Mouse (Mus musculus) neural tube, embryonic 15.5 days (tissue): Measurements from ENCODE around the gene Ptpn21. TPM values are rescaled to one million over a fixed set of nuclear protein-coding genes. Genes with fewer than 3 reads are reported as not detected.

Experiments
- ATAC-seq: fragments of 200-750 bp; cut with Nextera tagmentation; 2 replicates; pipeline ENCODE4 v1.8.0; 2017; ENCODE audit warnings: mild to moderate bottlenecking, moderate TSS enrichment, moderate library complexity; ENCODE audit not compliant: low FRiP score
- H3K27ac ChIP-seq: fragments of 300-500 bp; sonication (generic); replicated peaks from 2 replicates; pipeline ENCODE4 v1.5.1; 2015; ENCODE audit warnings: mild to moderate bottlenecking, inconsistent platforms
- H3K27me3 ChIP-seq: fragments of 300-500 bp; sonication (generic); replicated peaks from 2 replicates; pipeline ENCODE4 v1.6.1; 2015; ENCODE audit warnings: inconsistent platforms
- H3K36me3 ChIP-seq: fragments of 300-500 bp; sonication (generic); 2 replicates; pipeline ENCODE4 v1.6.1; 2015; ENCODE audit warnings: inconsistent platforms
- H3K4me1 ChIP-seq: fragments of 300-500 bp; sonication (generic); 2 replicates; pipeline ENCODE4 v1.6.1; 2015; ENCODE audit warnings: inconsistent platforms
- H3K4me2 ChIP-seq: fragments of 300-500 bp; sonication (generic); 2 replicates; pipeline ENCODE4 v1.6.1; 2015; ENCODE audit warnings: inconsistent platforms, mild to moderate bottlenecking, moderate library complexity
- H3K4me3 ChIP-seq: fragments of 300-500 bp; sonication (generic); replicated peaks from 2 replicates; pipeline ENCODE4 v1.5.1; 2015; ENCODE audit warnings: mild to moderate bottlenecking, inconsistent platforms
- H3K9ac ChIP-seq: fragments of 300-500 bp; sonication (generic); replicated peaks from 2 replicates; pipeline ENCODE4 v1.6.1; 2015; ENCODE audit warnings: mild to moderate bottlenecking, inconsistent platforms
- H3K9me3 ChIP-seq: fragments of 300-500 bp; sonication (generic); replicated peaks from 2 replicates; pipeline ENCODE4 v1.6.1; 2016; ENCODE audit warnings: inconsistent platforms
- WGBS: fragments of 180-500 bp; shearing (Covaris S2); methylation state at CpG from one replicate; pipeline ENCODE4 v1.1.7; 2015; ENCODE audit warnings: mixed read lengths; 5-methylcytosine and 5-hydroxymethylcytosine counted together
- polyA plus RNA-seq: library from polyadenylated mRNA; unstranded; fragments of >200 nt; fragmentation: Nextera tagmentation; extraction: Ambion mirVana; gene quantifications from 2 replicates; pipeline ENCODE4 v1.2.1, GENCODE M21; 2015

The Ptpn21 gene
- polyA plus RNA-seq, 1 experiment from 2014 or later, result 3.4 TPM

DNA sequence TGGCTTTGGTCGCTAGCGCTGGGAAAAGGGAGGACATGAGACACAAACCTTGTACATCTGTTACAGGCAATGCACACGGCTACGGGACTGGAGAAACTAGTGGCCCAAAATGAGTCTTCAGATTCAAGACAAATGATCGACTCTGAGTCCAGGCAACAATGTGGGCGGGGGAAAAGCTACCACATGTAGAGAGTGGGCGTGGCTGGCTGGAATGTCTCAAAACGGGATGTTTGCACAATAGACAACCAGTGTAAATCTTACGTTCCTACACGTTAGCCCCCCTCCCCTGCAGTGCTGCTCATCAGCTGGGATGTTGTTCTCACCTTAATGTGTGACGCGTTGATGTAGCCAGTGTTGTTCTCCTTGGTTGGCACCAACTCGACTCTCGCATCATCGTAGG lies 55.0 kb downstream of the Ptpn21 start:
- Histone ChIP-seq H3K27ac (no peak overlapping the region), H3K4me1 (no peaks in the 10 kb centered on the region), H3K9ac (no peak overlapping the region), H3K36me3 (peaks cover 9% of the 10 kb centered on the region; the same call in 1 of the 2 replicates), H3K27me3 (no peaks in the 10 kb centered on the region), H3K4me2 (no peak overlapping the region), H3K4me3 (no peak overlapping the region), H3K9me3 (no peaks in the 10 kb centered on the region)
- WGBS, result 78% methylated on average over 15 of the region's 15 CpGs
- ATAC-seq, result no peak

GRCm38 (mm10) chr12:98679906-98680305 lies 57.3 kb downstream of the Ptpn21 start:
- Histone ChIP-seq H3K9me3 (no peaks in the 10 kb centered on the region), H3K36me3 (peaks cover 9% of the 10 kb centered on the region; the same call in 1 of the 2 replicates), H3K4me1 (0 out of 2 replicates have a peak, but pooled peaks cover under 1% of the 10 kb centered on the region), H3K27me3 (no peaks in the 10 kb centered on the region), H3K27ac (no peak overlapping the region), H3K9ac (no peak overlapping the region), H3K4me2 (no peak overlapping the region), H3K4me3 (no peak overlapping the region)
- ATAC-seq, result no peak
- WGBS, result 71% methylated on average over 15 of the region's 15 CpGs

GRCm38 (mm10) chr12:98677336-98677735 lies 59.9 kb downstream of the Ptpn21 start:
- H3K27me3 ChIP-seq, result no peaks in the 10 kb centered on the region
- 40% methylated on average over 14 of the region's 14 CpGs for WGBS
- no peak overlapping the region for H3K4me3 ChIP-seq
- no peak overlapping the region for H3K27ac ChIP-seq
- no peaks in the 10 kb centered on the region for H3K9me3 ChIP-seq
- ATAC-seq, result no peak
- H3K4me2 ChIP-seq, result no peak overlapping the region
- H3K4me1 ChIP-seq, result 0 out of 2 replicates have a peak, but pooled peaks cover 4% of the 10 kb centered on the region
- peaks cover 8% of the 10 kb centered on the region; the same call in 1 of the 2 replicates for H3K36me3 ChIP-seq
- H3K9ac ChIP-seq, result no peak overlapping the region

GRCm38 (mm10) chr12:98676861-98677260 lies 60.3 kb downstream of the Ptpn21 start:
- no peak overlapping the region for H3K9ac ChIP-seq
- WGBS, result 94% methylated on average over 6 of the region's 6 CpGs
- H3K4me2 ChIP-seq, result no peak overlapping the region
- H3K9me3 ChIP-seq, result no peaks in the 10 kb centered on the region
- ATAC-seq, result no peak
- 0 out of 2 replicates have a peak, but pooled peaks cover 4% of the 10 kb centered on the region for H3K4me1 ChIP-seq
- 0 out of 2 replicates have a peak, but pooled peaks cover 4% of the 10 kb centered on the region for H3K36me3 ChIP-seq
- H3K27ac ChIP-seq, result no peak overlapping the region
- no peaks in the 10 kb centered on the region for H3K27me3 ChIP-seq
- no peak overlapping the region for H3K4me3 ChIP-seq

DNA sequence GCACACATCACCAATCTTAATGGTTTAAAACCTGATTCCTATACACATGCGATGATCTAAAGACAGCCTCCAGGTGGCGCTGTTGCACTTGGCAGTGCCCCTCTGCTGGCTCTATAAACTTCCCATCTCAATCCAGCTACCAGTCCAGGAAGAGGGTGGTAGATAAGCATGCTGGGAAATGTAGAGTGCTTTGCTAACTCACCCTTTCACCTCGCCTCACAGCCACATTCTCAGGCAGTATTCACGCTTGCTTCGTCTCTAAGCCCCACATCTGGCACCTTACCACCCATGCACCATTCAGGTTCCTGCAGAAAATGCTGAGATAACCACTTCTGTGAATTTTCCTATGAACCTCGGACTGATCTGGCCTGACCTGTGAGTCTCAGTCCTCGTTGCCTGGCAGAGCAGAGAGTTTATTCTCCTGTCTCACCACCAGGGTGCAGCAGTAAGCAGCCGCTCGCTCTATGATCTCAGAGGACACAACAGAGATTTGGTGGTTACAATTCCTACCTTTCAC lies 62.5 kb downstream of the Ptpn21 start:
- Histone ChIP-seq H3K36me3 (0 out of 2 replicates have a peak, but pooled peaks cover 13% of the 10 kb centered on the region), H3K9ac (no peak overlapping the region), H3K27ac (peak overlapping the region; percentile 74), H3K27me3 (no peaks in the 10 kb centered on the region), H3K4me1 (0 out of 2 replicates have a peak, but pooled peaks cover 4% of the 10 kb centered on the region), H3K9me3 (no peaks in the 10 kb centered on the region), H3K4me2 (peak overlapping the region; percentile 54), H3K4me3 (peak overlapping the region; percentile 25)
- ATAC-seq, result peak; percentile 84
- 11% methylated on average over 9 of the region's 9 CpGs for WGBS

DNA sequence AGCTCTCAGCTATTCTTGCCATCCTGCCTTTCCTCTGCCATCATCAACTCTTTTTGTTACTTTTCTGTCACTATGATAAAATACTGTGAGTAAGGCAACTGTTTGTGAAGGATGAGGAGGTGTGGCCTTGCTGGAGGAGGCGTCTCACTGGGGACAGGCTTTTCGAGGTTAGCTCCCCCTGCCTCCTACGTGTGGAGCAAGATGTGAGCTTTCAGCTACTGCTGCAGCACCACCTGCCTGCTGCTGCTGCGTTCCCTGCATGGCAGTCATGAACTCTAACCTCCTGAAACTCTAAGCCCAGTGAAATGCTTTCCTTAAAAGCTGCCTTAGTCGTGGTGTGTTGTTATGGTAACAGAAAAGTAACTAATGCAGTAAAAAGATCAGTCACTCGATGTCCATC lies 63.3 kb downstream of the Ptpn21 start:
- Histone ChIP-seq H3K4me1 (0 out of 2 replicates have a peak, but pooled peaks cover 4% of the 10 kb centered on the region), H3K4me2 (no peak overlapping the region), H3K36me3 (peaks cover 12% of the 10 kb centered on the region; the same call in 1 of the 2 replicates), H3K9ac (no peak overlapping the region), H3K27ac (no peak overlapping the region), H3K4me3 (no peak overlapping the region), H3K9me3 (no peaks in the 10 kb centered on the region), H3K27me3 (no peaks in the 10 kb centered on the region)
- no peak for ATAC-seq
- 63% methylated on average over 6 of the region's 6 CpGs for WGBS

DNA sequence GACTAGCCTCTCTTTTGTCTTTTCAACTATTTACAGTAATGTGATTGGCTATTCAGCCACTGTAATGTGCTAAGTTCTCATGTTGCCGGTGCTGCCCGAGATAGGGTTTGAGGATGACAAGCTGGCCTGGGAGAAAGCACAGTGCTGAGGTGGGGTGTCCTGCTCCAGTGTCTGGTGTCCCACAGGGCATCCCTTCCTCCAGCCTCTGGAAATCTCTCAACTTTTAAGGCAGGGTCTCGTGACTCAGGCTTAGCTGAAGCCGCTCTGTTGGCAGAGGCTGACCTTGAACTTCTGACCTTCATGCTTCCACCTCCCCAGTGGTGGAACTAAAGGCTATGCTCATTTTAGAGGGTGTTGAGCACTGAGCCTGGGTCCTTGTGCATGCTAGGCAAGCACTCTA lies 66.8 kb downstream of the Ptpn21 start:
- no peaks in the 10 kb centered on the region for H3K27me3 ChIP-seq
- no peak overlapping the region for H3K4me3 ChIP-seq
- no peaks in the 10 kb centered on the region for H3K9me3 ChIP-seq
- no peak for ATAC-seq
- no peak overlapping the region for H3K27ac ChIP-seq
- H3K4me2 ChIP-seq, result no peak overlapping the region
- WGBS, result 91% methylated on average over 4 of the region's 4 CpGs
- no peak overlapping the region for H3K9ac ChIP-seq
- peaks cover 12% of the 10 kb centered on the region; the same call in 1 of the 2 replicates for H3K36me3 ChIP-seq
- H3K4me1 ChIP-seq, result 0 out of 2 replicates have a peak, but pooled peaks cover 4% of the 10 kb centered on the region

DNA sequence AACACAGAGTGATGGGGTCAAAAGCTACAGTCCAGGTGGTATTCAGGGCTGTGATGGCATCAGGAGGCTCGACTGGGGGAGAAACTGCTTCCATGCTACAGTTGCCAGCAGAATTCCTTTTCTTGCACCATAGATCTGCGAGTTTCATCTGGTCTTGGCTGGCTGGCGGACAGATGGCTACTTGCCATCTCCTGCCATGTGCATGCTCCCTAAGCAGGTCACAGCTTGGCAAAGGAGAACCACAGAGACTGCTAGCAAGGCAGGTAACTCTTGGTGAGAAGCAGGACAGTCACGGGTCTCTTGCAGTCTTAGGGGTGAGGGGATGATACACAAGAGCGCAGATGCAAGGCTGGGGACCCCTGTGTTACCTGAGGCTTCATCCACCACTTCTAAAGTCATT lies 67.3 kb downstream of the Ptpn21 start:
- H3K4me1 ChIP-seq, result 0 out of 2 replicates have a peak, but pooled peaks cover 3% of the 10 kb centered on the region
- no peak overlapping the region for H3K9ac ChIP-seq
- H3K27me3 ChIP-seq, result no peaks in the 10 kb centered on the region
- no peak for ATAC-seq
- H3K27ac ChIP-seq, result no peak overlapping the region
- no peak overlapping the region for H3K4me2 ChIP-seq
- no peak overlapping the region for H3K4me3 ChIP-seq
- WGBS, result 82% methylated on average over 5 of the region's 5 CpGs
- peaks cover 13% of the 10 kb centered on the region for H3K36me3 ChIP-seq
- H3K9me3 ChIP-seq, result no peaks in the 10 kb centered on the region

GRCm38 (mm10) chr12:98669086-98669485 lies 68.1 kb downstream of the Ptpn21 start:
- H3K4me2 ChIP-seq, result no peak overlapping the region
- no peaks in the 10 kb centered on the region for H3K9me3 ChIP-seq
- no peak overlapping the region for H3K4me3 ChIP-seq
- no peak overlapping the region for H3K27ac ChIP-seq
- no peaks in the 10 kb centered on the region for H3K27me3 ChIP-seq
- no peaks in the 10 kb centered on the region for H3K4me1 ChIP-seq
- no peak for ATAC-seq
- no peak overlapping the region for H3K9ac ChIP-seq
- 93% methylated on average over 10 of the region's 10 CpGs for WGBS
- peaks cover 17% of the 10 kb centered on the region for H3K36me3 ChIP-seq

- H3K9me3 ChIP-seq, result no peaks in the 10 kb centered on the region
- H3K9ac ChIP-seq, result no peak overlapping the region
- H3K4me1 ChIP-seq, result no peaks in the 10 kb centered on the region
- H3K4me3 ChIP-seq, result no peak overlapping the region
- H3K4me2 ChIP-seq, result no peak overlapping the region
- H3K27me3 ChIP-seq, result no peaks in the 10 kb centered on the region
- WGBS, result 76% methylated on average over 10 of the region's 10 CpGs
- peaks cover 19% of the 10 kb centered on the region for H3K36me3 ChIP-seq
- ATAC-seq, result no peak
- H3K27ac ChIP-seq, result no peak overlapping the region
These were observed 68.9 kb downstream of the Ptpn21 start for GRCm38 (mm10) chr12:98668132-98668814.

DNA sequence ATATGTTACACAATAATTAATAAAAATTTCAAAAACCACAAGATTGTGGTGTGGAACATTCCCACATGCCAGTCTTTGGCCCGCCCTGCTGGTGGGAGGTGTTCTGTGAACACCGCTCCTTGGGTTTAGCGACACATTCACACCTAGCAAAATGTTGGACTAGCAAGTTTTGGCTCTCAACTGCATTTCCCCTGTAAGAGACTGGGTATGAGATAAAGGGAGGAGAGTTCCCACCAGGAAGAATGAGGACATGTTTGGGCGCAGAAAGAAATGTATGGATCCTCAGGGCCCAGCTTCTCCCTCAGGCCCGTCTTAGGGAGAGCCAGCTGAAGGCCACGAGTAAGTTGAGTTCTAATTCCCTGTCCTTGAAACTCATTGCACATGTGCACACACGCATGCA lies 74.6 kb downstream of the Ptpn21 start:
- Histone ChIP-seq H3K27ac (no peak overlapping the region), H3K36me3 (peaks cover 38% of the 10 kb centered on the region), H3K4me3 (no peak overlapping the region), H3K4me2 (no peak overlapping the region), H3K9ac (no peak overlapping the region), H3K4me1 (no peaks in the 10 kb centered on the region), H3K9me3 (no peaks in the 10 kb centered on the region), H3K27me3 (no peaks in the 10 kb centered on the region)
- 95% methylated on average over 7 of the region's 7 CpGs for WGBS
- ATAC-seq, result no peak

DNA sequence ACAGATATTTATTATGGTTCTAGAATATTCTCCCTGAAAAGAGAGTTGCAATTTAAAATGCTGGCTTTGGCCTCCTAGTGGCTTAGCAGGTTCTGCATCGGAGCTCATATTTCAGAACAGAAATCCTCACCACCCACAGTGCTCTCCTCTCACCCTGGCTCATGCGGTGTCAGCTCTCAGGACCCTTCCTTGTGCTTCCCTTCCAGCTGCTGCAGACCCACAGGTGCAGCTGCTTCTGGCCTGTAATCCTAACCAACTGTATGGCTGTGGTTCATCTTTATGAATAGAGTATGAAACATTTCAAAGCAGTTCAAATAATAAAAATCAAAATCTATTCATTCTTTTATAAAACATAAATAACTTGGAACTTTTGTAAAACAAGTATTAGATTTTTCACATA lies 80.3 kb downstream of the Ptpn21 start:
- Histone ChIP-seq H3K27ac (no peak overlapping the region), H3K4me1 (no peaks in the 10 kb centered on the region), H3K9me3 (no peaks in the 10 kb centered on the region), H3K9ac (no peak overlapping the region), H3K4me3 (no peak overlapping the region), H3K27me3 (no peaks in the 10 kb centered on the region), H3K4me2 (no peak overlapping the region), H3K36me3 (peaks cover 21% of the 10 kb centered on the region)
- ATAC-seq, result no peak
- WGBS, result 75% methylated on average over 2 of the region's 2 CpGs
